9 mouse cellular contexts compared by ENCODE assay signal in the genomic region with DNA sequence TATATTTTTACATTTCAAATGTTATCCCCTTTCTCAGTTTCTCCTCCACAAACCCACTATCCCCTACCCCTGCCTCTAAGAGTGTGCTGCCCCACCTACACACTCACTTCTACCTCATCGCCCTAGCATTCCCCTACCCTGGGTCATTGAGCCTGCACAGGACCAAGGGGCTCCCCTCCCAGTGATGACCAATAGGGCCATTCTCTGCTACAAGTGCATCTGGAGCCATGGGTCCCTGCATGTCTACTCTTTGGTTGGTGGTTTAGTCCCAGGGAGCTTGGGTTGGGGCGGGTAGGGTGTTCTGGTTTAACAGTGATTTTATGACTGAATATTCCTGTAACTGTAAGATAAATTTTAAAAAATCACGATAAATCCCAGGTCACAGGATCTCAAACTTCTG. TPM values are rescaled to one million over a fixed set of nuclear protein-coding genes. Genes with fewer than 3 reads are reported as not detected.
A peak's percentile ranks its signal among the peaks of the same experiment; 100 is the strongest.
DNase-seq lines count a peak whose midpoint lies in the region; ATAC-seq lines count a peak whose summit lies in the region.
"Had no signal": no experiment of that assay in that cellular context is flagged by ENCODE, and none has a peak within 500 bp of the region (broad histone marks: within the 10 kb centered on the region; RNA-seq: fewer than 3 reads in every experiment).

No protein-coding gene starts in this region.

- H3K27ac ChIP-seq in intestine, embryonic 14.5 days (ENCODE audit: low read depth) = peak overlapping the region; percentile 57; the same call in 1 of the 2 replicates
- peak overlapping the region; percentile 75; the same call in 1 of the 2 replicates for H3K27ac ChIP-seq in midbrain, embryonic 15.5 days

- no peaks in the 10 kb centered on the region for H3K4me1 ChIP-seq in intestine, embryonic 14.5 days (replicated peaks; ENCODE audit: control insufficient read depth, insufficient read depth, low read length)
- H3K4me1 ChIP-seq in midbrain, embryonic 15.5 days = peaks cover 11% of the 10 kb centered on the region

- H3K27me3 ChIP-seq in intestine, embryonic 14.5 days (replicated peaks; ENCODE audit: control insufficient read depth, insufficient read depth, low read length) = no peaks in the 10 kb centered on the region
- H3K27me3 ChIP-seq in midbrain, embryonic 15.5 days (replicated peaks) = no peaks in the 10 kb centered on the region

- peak overlapping the region; percentile 63 for H3K9ac ChIP-seq in intestine, embryonic 14.5 days (ENCODE audit: low read length)
- H3K9ac ChIP-seq in midbrain, embryonic 15.5 days = peak overlapping the region; percentile 92

- H3K36me3 ChIP-seq in intestine, embryonic 14.5 days (ENCODE audit: control insufficient read depth, insufficient read depth, low read length) = no peaks in the 10 kb centered on the region
- no peaks in the 10 kb centered on the region for H3K36me3 ChIP-seq in midbrain, embryonic 15.5 days (replicated peaks)

- H3K4me2 ChIP-seq in intestine, embryonic 14.5 days (ENCODE audit: low read length) = peak overlapping the region; percentile 63
- H3K4me2 ChIP-seq in midbrain, embryonic 15.5 days = peak overlapping the region; percentile 84

- no peaks in the 10 kb centered on the region for H3K9me3 ChIP-seq in intestine, embryonic 14.5 days (ENCODE audit: control insufficient read depth, low read length)
- H3K9me3 ChIP-seq in midbrain, embryonic 15.5 days = no peaks in the 10 kb centered on the region

- ATAC-seq in intestine, embryonic 14.5 days (replicated peaks; ENCODE audit: low FRiP score, low TSS enrichment, low read depth) = peak; percentile 82
- ATAC-seq in midbrain, embryonic 15.5 days (replicated peaks) = peak; percentile 85

- peak; percentile 82 for DNase-seq in heart, adult 11 months
- no peak for DNase-seq in heart, adult 9 months (ENCODE audit: low spot score in 2 of 2)
- peak; percentile 7 for DNase-seq in thymus, postnatal 14 days
- no peak for DNase-seq in thymus, postnatal 0 days (ENCODE audit: low spot score)
- DNase-seq in intestine, embryonic 14.5 days (ENCODE audit: low spot score) = no peak
- DNase-seq in Muller cell, postnatal 12 days (ENCODE audit: inconsistent ontology term) = no peak
- DNase-seq in gastrocnemius, postnatal 25 days = no peak

- H3K4me3 ChIP-seq in intestine, embryonic 14.5 days (ENCODE audit: low read depth, low read length) = peak overlapping the region; percentile 62
- peak overlapping the region; percentile 87 for H3K4me3 ChIP-seq in midbrain, embryonic 15.5 days

- 4% methylated on average over 3 of the region's 3 CpGs for WGBS in intestine, embryonic 14.5 days
- WGBS in midbrain, embryonic 15.5 days = 3% methylated on average over 3 of the region's 3 CpGs

RNA-seq across cellular contexts. Expression of gene Zfp995, which starts 0.7 kb away (rescaled TPM):
- polyA plus RNA-seq in thymus, postnatal 0 days (2015; fragmentation: Nextera tagmentation; extraction: Ambion mirVana) = 14.5 and 17.0 TPM in 2 replicates
- 7.6 and 9.1 TPM in 2 replicates for polyA plus RNA-seq in intestine, embryonic 14.5 days (2014; fragmentation: Nextera tagmentation; extraction: Ambion mirVana)
- polyA plus RNA-seq in midbrain, embryonic 15.5 days (2015; fragmentation: Nextera tagmentation; extraction: Ambion mirVana) = 8.9 and 9.6 TPM in 2 replicates
- under 1 TPM; 0.95 to 0.96 TPM for total RNA-seq in gastrocnemius, postnatal 25 days (2021)
- total RNA-seq: MEL had no signal

RNA-seq across cellular contexts. Expression of gene Zfp942, which starts 53.2 kb away (rescaled TPM):
- polyA plus RNA-seq in thymus, postnatal 0 days (2015; fragmentation: Nextera tagmentation; extraction: Ambion mirVana) = 21.9 and 24.9 TPM in 2 replicates
- polyA plus RNA-seq in intestine, embryonic 14.5 days (2014; fragmentation: Nextera tagmentation; extraction: Ambion mirVana) = 19.8 and 24.9 TPM in 2 replicates
- polyA plus RNA-seq in midbrain, embryonic 15.5 days (2015; fragmentation: Nextera tagmentation; extraction: Ambion mirVana) = 19.6 and 20.1 TPM in 2 replicates
- 1 to 10 TPM; 5.2 to 5.6 TPM for total RNA-seq in gastrocnemius, postnatal 25 days (2021)

RNA-seq across cellular contexts. Expression of gene Zfp943, which starts 53.3 kb away (rescaled TPM):
- 17.2 and 18.5 TPM in 2 replicates for polyA plus RNA-seq in thymus, postnatal 0 days (2015; fragmentation: Nextera tagmentation; extraction: Ambion mirVana)
- 15.3 and 17.0 TPM in 2 replicates for polyA plus RNA-seq in intestine, embryonic 14.5 days (2014; fragmentation: Nextera tagmentation; extraction: Ambion mirVana)
- 16.6 and 17.1 TPM in 2 replicates for polyA plus RNA-seq in midbrain, embryonic 15.5 days (2015; fragmentation: Nextera tagmentation; extraction: Ambion mirVana)
- total RNA-seq in gastrocnemius, postnatal 25 days (2021) = 10 to 100 TPM; 16.8 to 17.6 TPM

Comparison
In these comparisons a context has a peak if more than half of its experiments do, and no peak if none do; other contexts are left out.
1. DNase-seq: peak in heart, adult 11 months (single experiment) and thymus, postnatal 14 days (single experiment); none in heart, adult 9 months (0 of 2), thymus, postnatal 0 days (single experiment), intestine, embryonic 14.5 days (single experiment), Muller cell, postnatal 12 days (single experiment) and gastrocnemius, postnatal 25 days (single experiment).